Mouse (Mus musculus): ENCODE results near the gene D3Ertd254e. TPM values are rescaled to one million over a fixed set of nuclear protein-coding genes. Genes with fewer than 3 reads are reported as not detected.
A peak's percentile ranks its signal among the peaks of the same experiment; 100 is the strongest.
"Not testable (repeated sequence)": the region's sequence is repeated elsewhere in the genome, so short reads cannot be mapped to it uniquely, and the experiment has no call there.

Gene D3Ertd254e
- polyA plus RNA-seq (2014; fragmentation: Nextera tagmentation; extraction: Ambion mirVana) = 18.6 and 24.2 TPM in 2 replicates

- under 1% methylated on average over 54 of the region's 54 CpGs for WGBS
- peak within 1 kb of the TSS; percentile 53 for H3K4me2 ChIP-seq (ENCODE audit: low read depth, low read length)
- peak within 1 kb of the TSS; percentile 90 for H3K27ac ChIP-seq (ENCODE audit: low read depth, low read length)
- peak within 1 kb of the TSS; percentile 96 for H3K4me3 ChIP-seq (ENCODE audit: low read depth, low read length)
- no peaks in the 10 kb centered on the region for H3K36me3 ChIP-seq (ENCODE audit: control insufficient read depth, insufficient read depth, low read length)
- H3K4me1 ChIP-seq (ENCODE audit: control insufficient read depth, insufficient read depth, low read length) = peaks cover 17% of the 10 kb centered on the region
- peak within 1 kb of the TSS; percentile 97 for H3K9ac ChIP-seq (replicated peaks; ENCODE audit: low read depth, low read length)
- H3K9me3 ChIP-seq (ENCODE audit: control insufficient read depth, low read length) = no peaks in the 10 kb centered on the region
- ATAC-seq (ENCODE audit: low read depth) = peak; percentile 100
- no peaks in the 10 kb centered on the region for H3K27me3 ChIP-seq (ENCODE audit: control insufficient read depth, insufficient read depth, low read length)
These were observed at the start of gene D3Ertd254e for GRCm38 (mm10) chr3:36150934-36151686. D3Ertd254e (plus strand) TSS chr3:36151017.

- Histone ChIP-seq H3K27ac (ENCODE audit: low read depth, low read length) (no peak overlapping the region), H3K4me3 (ENCODE audit: low read depth, low read length) (no peak overlapping the region), H3K4me1 (ENCODE audit: control insufficient read depth, insufficient read depth, low read length) (no peaks in the 10 kb centered on the region), H3K36me3 (ENCODE audit: control insufficient read depth, insufficient read depth, low read length) (no peaks in the 10 kb centered on the region), H3K9ac (replicated peaks; ENCODE audit: low read depth, low read length) (no peak overlapping the region), H3K4me2 (ENCODE audit: low read depth, low read length) (no peak overlapping the region), H3K9me3 (ENCODE audit: control insufficient read depth, low read length) (no peaks in the 10 kb centered on the region), H3K27me3 (ENCODE audit: control insufficient read depth, insufficient read depth, low read length) (no peaks in the 10 kb centered on the region)
- WGBS = 89% methylated on average over 4 of the region's 4 CpGs
- ATAC-seq (ENCODE audit: low read depth) = no peak
These were observed 34.7 kb upstream of the D3Ertd254e start for GRCm38 (mm10) chr3:36116076-36116475.

- Histone ChIP-seq H3K27ac (ENCODE audit: low read depth, low read length) (no peak overlapping the region), H3K9me3 (ENCODE audit: control insufficient read depth, low read length) (no peaks in the 10 kb centered on the region), H3K27me3 (ENCODE audit: control insufficient read depth, insufficient read depth, low read length) (no peaks in the 10 kb centered on the region), H3K36me3 (ENCODE audit: control insufficient read depth, insufficient read depth, low read length) (no peaks in the 10 kb centered on the region), H3K4me2 (ENCODE audit: low read depth, low read length) (no peak overlapping the region), H3K4me1 (ENCODE audit: control insufficient read depth, insufficient read depth, low read length) (no peaks in the 10 kb centered on the region), H3K4me3 (ENCODE audit: low read depth, low read length) (no peak overlapping the region), H3K9ac (replicated peaks; ENCODE audit: low read depth, low read length) (no peak overlapping the region)
- no peak for ATAC-seq (ENCODE audit: low read depth)
These were observed 30.9 kb upstream of the D3Ertd254e start for GRCm38 (mm10) chr3:36119684-36120548.

GRCm38 (mm10) chr3:36126176-36126575 is 24.6 kb upstream of the D3Ertd254e start:
- 96% methylated on average over 9 of the region's 9 CpGs for WGBS
- H3K9ac ChIP-seq (replicated peaks; ENCODE audit: low read depth, low read length); H3K4me1 ChIP-seq (ENCODE audit: control insufficient read depth, insufficient read depth, low read length); ATAC-seq (ENCODE audit: low read depth); H3K27me3 ChIP-seq (ENCODE audit: control insufficient read depth, insufficient read depth, low read length); H3K4me3 ChIP-seq (ENCODE audit: low read depth, low read length); H3K27ac ChIP-seq (ENCODE audit: low read depth, low read length); H3K36me3 ChIP-seq (ENCODE audit: control insufficient read depth, insufficient read depth, low read length); H3K4me2 ChIP-seq (ENCODE audit: low read depth, low read length); H3K9me3 ChIP-seq (ENCODE audit: control insufficient read depth, low read length): not testable (repeated sequence)

- Histone ChIP-seq H3K9ac (replicated peaks; ENCODE audit: low read depth, low read length) (no peak overlapping the region), H3K4me3 (ENCODE audit: low read depth, low read length) (no peak overlapping the region), H3K4me1 (ENCODE audit: control insufficient read depth, insufficient read depth, low read length) (no peaks in the 10 kb centered on the region), H3K4me2 (ENCODE audit: low read depth, low read length) (no peak overlapping the region), H3K36me3 (ENCODE audit: control insufficient read depth, insufficient read depth, low read length) (no peaks in the 10 kb centered on the region), H3K9me3 (ENCODE audit: control insufficient read depth, low read length) (no peaks in the 10 kb centered on the region), H3K27ac (ENCODE audit: low read depth, low read length) (no peak overlapping the region), H3K27me3 (ENCODE audit: control insufficient read depth, insufficient read depth, low read length) (no peaks in the 10 kb centered on the region)
- ATAC-seq (ENCODE audit: low read depth) = no peak
These were observed 14.7 kb upstream of the D3Ertd254e start for GRCm38 (mm10) chr3:36136152-36136551.

GRCm38 (mm10) chr3:36137560-36137959 is 13.3 kb upstream of the D3Ertd254e start:
- no peaks in the 10 kb centered on the region for H3K36me3 ChIP-seq (ENCODE audit: control insufficient read depth, insufficient read depth, low read length)
- H3K4me2 ChIP-seq (ENCODE audit: low read depth, low read length) = no peak overlapping the region
- no peak overlapping the region for H3K27ac ChIP-seq (ENCODE audit: low read depth, low read length)
- no peaks in the 10 kb centered on the region for H3K9me3 ChIP-seq (ENCODE audit: control insufficient read depth, low read length)
- H3K4me3 ChIP-seq (ENCODE audit: low read depth, low read length) = no peak overlapping the region
- H3K9ac ChIP-seq (replicated peaks; ENCODE audit: low read depth, low read length) = no peak overlapping the region
- H3K4me1 ChIP-seq (ENCODE audit: control insufficient read depth, insufficient read depth, low read length) = no peaks in the 10 kb centered on the region
- no peaks in the 10 kb centered on the region for H3K27me3 ChIP-seq (ENCODE audit: control insufficient read depth, insufficient read depth, low read length)
- 61% methylated on average over 2 of the region's 2 CpGs for WGBS
- ATAC-seq (ENCODE audit: low read depth) = no peak

GRCm38 (mm10) chr3:36138171-36138660 is 12.6 kb upstream of the D3Ertd254e start:
- no peaks in the 10 kb centered on the region for H3K36me3 ChIP-seq (ENCODE audit: control insufficient read depth, insufficient read depth, low read length)
- no peak overlapping the region for H3K27ac ChIP-seq (ENCODE audit: low read depth, low read length)
- H3K27me3 ChIP-seq (ENCODE audit: control insufficient read depth, insufficient read depth, low read length) = no peaks in the 10 kb centered on the region
- H3K4me3 ChIP-seq (ENCODE audit: low read depth, low read length) = no peak overlapping the region
- 81% methylated on average over 1 of the region's 1 CpGs for WGBS
- H3K9ac ChIP-seq (replicated peaks; ENCODE audit: low read depth, low read length) = no peak overlapping the region
- H3K4me2 ChIP-seq (ENCODE audit: low read depth, low read length) = no peak overlapping the region
- no peaks in the 10 kb centered on the region for H3K4me1 ChIP-seq (ENCODE audit: control insufficient read depth, insufficient read depth, low read length)
- H3K9me3 ChIP-seq (ENCODE audit: control insufficient read depth, low read length) = no peaks in the 10 kb centered on the region
- no peak for ATAC-seq (ENCODE audit: low read depth)

- no peaks in the 10 kb centered on the region for H3K9me3 ChIP-seq (ENCODE audit: control insufficient read depth, low read length)
- no peak overlapping the region for H3K9ac ChIP-seq (replicated peaks; ENCODE audit: low read depth, low read length)
- H3K36me3 ChIP-seq (ENCODE audit: control insufficient read depth, insufficient read depth, low read length) = no peaks in the 10 kb centered on the region
- H3K27ac ChIP-seq (ENCODE audit: low read depth, low read length) = no peak overlapping the region
- ATAC-seq (ENCODE audit: low read depth) = no peak
- H3K4me1 ChIP-seq (ENCODE audit: control insufficient read depth, insufficient read depth, low read length) = no peaks in the 10 kb centered on the region
- no peak overlapping the region for H3K4me3 ChIP-seq (ENCODE audit: low read depth, low read length)
- H3K4me2 ChIP-seq (ENCODE audit: low read depth, low read length) = no peak overlapping the region
- no peaks in the 10 kb centered on the region for H3K27me3 ChIP-seq (ENCODE audit: control insufficient read depth, insufficient read depth, low read length)
These were observed 11.8 kb upstream of the D3Ertd254e start for GRCm38 (mm10) chr3:36138996-36139395.

GRCm38 (mm10) chr3:36150537-36150933 is 282 bp upstream of the D3Ertd254e start:
- Histone ChIP-seq H3K4me2 (ENCODE audit: low read depth, low read length) (peak overlapping the region; percentile 53; the same call in 1 of the 2 replicates), H3K4me3 (ENCODE audit: low read depth, low read length) (peak overlapping the region; percentile 96), H3K9ac (replicated peaks; ENCODE audit: low read depth, low read length) (no peak overlapping the region), H3K27ac (ENCODE audit: low read depth, low read length) (no peak overlapping the region), H3K4me1 (ENCODE audit: control insufficient read depth, insufficient read depth, low read length) (peaks cover 17% of the 10 kb centered on the region), H3K9me3 (ENCODE audit: control insufficient read depth, low read length) (no peaks in the 10 kb centered on the region), H3K36me3 (ENCODE audit: control insufficient read depth, insufficient read depth, low read length) (no peaks in the 10 kb centered on the region), H3K27me3 (ENCODE audit: control insufficient read depth, insufficient read depth, low read length) (no peaks in the 10 kb centered on the region)
- ATAC-seq (ENCODE audit: low read depth) = no peak
- WGBS = 5% methylated on average over 1 of the region's 1 CpGs
